Mouse (Mus musculus) mouse trophoblast stem cell (cell line): ENCODE measurements around the gene Kmt2b.

Experiments used
- in situ Hi-C, 2 experiments: fragments of 300-500 bp; cut with MseI, MboI; formaldehyde crosslinking; loops; 2 replicates in 1 of 2; 3 replicates in 1 of 2; pipeline ENCODE4 v1.15.1; 2025

The Kmt2b gene

GRCm38 (mm10) chr7:30600651-30601050 is 12.1 kb upstream of the Kmt2b start:
- in situ Hi-C loops, result no loop called here

GRCm38 (mm10) chr7:30599933-30600353 is 11.4 kb upstream of the Kmt2b start:
- in situ Hi-C loops, result no loop called here

DNA sequence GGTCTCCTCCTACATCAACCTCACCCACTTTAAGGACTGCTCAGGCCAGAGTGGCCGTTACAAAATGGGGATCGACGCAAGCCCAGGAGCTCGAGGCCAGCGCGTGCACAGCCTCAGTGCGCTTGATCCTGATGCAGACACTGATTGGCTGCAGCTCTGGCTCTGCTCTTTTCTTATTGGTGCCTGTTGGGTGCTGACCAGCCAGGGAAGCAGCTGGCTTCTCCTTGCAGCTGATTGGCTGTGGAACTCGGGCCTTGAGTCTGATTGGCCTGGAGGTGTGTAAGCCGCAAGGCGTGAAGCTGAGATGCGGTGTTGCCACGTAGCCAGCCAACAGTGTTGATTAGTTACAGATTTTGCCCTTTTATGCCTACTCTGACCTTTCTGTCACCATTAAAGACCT is 10.3 kb upstream of the Kmt2b start, which contains the start of gene Zbtb32:
Zbtb32 (minus strand) TSS at position 124 of the 400 bp plus-strand sequence.
- in situ Hi-C loops, result no loop called here

- in situ Hi-C loops, result no loop called here
Measured at GRCm38 (mm10) chr7:30596811-30597210, 8.3 kb upstream of the Kmt2b start.

GRCm38 (mm10) chr7:30596093-30596492 is 7.6 kb upstream of the Kmt2b start:
- in situ Hi-C loops, result no loop called here

DNA sequence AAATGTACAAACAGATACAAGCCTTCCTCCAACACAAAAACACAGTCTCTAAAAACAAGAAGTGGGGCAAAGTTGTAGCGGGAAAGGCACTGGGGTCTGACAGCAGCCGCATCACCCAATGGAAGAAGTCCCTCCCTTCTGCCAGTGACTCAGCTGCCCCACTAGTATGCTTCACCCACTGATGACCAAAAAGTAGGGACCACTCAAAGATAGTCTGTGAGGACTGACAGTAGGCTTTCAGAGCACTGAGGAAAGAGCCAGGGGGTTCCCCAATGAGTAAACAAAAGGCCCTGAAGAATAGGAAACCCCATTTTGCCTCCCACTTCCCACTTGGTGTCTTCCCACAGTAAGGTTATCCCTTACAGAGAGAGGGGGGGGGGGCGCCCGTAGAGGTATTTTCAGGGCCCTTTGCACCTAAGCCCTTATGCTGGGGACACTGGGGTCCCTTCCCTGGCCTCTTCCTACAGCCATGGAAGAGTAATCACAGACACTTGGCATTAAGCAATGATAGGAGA is 6.0 kb upstream of the Kmt2b start:
- in situ Hi-C loops, result no loop called here

DNA sequence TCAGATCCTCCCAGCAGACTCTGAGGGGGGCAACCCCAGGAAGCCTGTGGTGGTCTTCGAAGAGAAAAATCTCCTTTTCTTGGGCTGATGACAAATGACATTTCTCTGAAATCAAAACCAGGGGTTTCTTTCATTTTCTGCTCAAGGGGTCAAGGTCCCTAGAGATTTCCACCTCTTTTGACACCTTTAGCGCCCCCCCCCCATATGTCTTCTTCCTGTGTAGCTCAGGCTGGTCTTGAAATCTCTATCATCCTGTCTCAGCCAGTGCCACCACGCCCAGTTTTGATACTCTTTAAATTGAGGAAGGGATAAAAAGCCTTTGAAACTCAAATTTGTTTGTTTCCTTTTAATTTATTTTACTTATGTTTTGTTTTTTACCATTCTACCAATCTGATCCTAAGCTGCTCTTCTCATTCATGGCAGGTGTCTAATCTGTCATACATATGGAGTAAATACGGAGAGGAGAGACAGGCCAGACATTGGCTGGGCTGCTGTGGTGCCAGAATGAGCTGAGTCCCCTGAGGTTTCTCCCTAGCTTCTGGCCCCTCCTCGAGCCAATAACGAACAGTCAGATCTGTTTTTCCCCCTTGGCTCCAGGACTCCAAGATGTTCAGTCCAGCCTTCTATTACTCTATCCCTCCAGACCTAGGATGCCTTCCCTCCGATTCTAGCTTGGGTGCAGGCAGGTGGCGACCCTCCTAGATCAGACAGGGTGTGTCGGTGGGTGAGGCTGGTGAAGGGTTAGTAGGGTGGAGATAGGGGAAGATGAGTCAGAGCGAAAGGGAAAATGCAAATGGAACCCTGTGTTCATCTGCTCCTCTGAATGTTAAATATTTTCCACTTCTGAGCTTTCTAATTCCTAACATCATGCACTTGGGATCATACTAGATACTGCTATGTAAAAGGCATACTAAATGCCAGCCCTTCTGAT is 5.3 kb upstream of the Kmt2b start:
- in situ Hi-C loops, result no loop called here

DNA sequence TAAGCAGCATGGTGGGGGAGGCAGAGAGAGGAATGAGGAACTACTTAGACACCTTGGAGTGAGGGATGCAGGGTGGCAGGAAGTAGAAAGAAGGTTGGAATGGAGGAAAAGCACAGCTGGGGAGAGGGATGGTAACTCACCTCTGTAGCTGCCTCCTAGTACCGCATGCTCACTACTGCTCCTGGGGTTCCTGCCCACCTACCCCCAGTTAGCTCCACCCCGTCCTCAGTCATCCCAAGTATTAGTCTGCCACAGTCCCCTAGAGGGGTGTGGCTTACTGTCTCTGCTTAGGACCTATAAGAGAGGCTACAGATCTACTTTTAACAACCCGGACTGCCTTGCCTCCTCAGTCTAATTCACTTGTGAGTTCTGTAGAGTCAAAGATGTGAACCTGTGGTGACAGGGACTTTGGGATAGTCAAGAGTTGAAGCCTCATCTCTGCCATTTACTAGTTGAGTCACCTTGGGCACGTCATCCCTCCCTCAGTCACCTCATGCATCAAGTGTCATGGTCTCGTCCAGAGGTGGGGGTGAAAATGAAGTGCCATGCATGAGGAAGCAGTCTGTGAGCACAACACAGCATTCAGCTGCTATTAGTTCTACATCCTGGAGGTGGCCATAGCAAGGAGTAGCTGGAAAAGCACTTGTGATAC is 4.4 kb upstream of the Kmt2b start:
- in situ Hi-C loops, result no loop called here

DNA sequence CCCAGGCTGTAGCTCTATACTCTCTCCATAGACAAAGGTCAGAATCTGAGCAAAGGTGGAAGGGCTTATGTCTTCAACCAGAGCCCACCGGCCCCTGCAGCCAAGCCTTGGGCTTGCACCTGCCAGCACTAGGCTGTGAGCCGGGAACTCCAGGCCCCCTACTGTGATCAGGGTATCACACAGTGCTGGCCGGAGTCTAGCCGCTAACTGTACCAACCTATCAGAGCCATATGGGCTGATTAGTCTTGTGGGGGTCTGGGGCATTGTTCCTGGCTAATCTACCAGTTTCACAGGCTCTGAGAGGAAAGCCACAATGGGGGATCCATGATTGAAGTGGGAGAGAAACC is 3.1 kb upstream of the Kmt2b start:
- in situ Hi-C loops, result no loop called here

- in situ Hi-C loops, result no loop called here
Measured at GRCm38 (mm10) chr7:30590927-30591604, 2.5 kb upstream of the Kmt2b start.

DNA sequence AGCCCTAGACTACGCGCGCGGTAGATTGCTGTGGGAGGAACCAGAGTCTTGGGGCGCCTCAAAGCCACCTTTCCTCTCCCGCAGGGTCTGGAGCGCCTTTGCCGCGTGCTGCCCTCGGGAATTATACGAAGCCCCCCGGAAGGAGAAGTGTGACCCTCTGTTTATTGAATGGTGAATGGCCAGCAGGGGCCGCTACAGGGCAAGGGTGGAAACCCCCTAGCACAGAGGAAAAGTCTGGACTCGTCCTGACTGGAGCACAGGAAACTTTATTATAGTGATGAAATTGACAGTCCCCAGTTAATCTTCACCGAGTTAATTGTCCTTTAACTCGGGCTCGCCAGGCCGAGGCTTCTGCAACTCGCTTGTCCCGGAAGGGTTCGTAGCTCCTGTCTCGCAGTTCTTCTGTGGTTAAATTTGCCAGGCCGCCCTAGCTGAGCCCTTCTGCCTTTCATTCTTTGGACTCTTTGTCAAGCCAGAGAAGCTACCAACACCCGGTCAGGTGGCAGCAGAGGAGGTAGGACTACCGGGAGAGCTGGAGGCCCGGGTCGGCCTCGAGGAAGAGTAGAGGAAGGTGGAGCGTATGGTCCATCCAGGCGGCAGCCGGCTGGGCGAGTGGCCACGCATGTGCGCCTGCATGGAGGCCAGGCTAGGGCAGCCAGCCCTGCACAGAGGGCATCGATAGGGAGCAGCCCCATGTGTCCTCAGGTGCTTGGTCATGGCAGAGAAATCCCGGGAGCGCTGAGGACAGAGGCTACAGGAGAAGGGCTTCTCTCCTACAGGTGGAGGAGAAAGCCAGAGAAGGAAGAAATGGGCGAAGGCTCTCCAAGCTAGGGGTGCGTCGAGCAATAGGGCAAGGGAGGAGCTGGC is 1.1 kb upstream of the Kmt2b start:
- in situ Hi-C loops, result no loop called here

DNA sequence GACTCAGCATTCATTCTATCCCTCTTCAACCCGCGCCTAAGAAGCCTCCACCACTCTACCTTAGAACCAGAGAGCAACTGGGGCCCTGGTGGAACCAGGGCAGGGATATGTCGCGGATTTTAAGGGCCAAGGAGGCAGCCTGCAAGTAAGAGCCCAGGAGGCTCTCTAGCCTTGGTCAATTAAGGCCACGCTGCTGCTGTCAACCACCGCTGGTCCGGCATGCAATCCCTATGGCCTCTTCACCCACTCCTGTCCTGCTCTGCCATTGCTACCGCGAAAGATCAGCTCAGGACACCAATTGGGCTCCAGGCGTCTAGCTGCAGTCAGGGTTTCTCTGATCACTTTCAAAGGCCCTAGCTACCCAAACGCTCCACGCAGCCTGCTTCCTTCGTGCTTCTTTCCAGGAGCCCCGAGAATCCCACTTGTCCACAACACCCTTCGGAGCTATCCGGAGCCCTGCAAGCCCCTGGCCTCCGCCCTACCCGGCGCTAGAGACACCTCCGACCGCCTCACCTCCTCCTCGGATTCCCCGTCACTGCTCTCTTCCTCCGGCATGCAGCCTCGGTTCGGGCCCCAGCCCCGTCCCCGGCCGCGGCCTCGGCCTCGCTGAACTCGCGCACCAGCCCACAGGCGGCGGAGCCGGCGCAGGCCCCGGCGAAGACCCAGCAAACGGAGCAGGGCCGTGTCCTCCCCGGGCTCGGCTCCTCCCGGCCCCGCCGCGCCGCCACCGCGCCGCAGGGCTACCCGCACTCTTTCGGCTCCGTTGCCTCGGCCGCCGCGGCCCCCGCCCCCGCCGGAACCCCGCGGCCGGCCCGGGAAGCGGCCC is 471 bp downstream of the Kmt2b start:
- in situ Hi-C loops, result no loop called here

GRCm38 (mm10) chr7:30586455-30587020 is 2.0 kb downstream of the Kmt2b start:
- in situ Hi-C loops, result no loop called here

DNA sequence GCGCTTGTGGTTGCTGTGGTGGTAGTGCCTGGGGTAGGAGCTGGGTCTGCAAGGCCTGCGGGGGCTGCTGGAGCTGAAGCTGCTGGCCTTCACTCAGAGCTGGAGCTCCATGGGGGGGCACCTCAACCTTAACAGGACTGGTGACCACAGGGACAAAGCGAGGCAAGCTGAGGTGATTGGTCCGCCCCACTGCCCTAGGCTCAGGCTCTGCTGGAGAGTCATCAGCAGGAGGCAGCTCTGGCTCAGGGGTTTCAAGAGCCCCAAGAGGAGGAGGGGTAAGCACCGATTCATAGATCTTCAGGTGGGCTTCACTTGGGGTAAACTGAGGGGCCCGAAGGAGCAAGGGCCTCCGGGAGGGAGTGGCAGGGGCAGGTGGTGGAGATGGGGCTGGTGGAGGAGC is 3.4 kb downstream of the Kmt2b start:
- in situ Hi-C loops, result no loop called here

- in situ Hi-C loops, result no loop called here
Measured at GRCm38 (mm10) chr7:30584339-30584738, 4.2 kb downstream of the Kmt2b start.

- in situ Hi-C loops, result no loop called here
Measured at GRCm38 (mm10) chr7:30581547-30581946, 7.0 kb downstream of the Kmt2b start.

DNA sequence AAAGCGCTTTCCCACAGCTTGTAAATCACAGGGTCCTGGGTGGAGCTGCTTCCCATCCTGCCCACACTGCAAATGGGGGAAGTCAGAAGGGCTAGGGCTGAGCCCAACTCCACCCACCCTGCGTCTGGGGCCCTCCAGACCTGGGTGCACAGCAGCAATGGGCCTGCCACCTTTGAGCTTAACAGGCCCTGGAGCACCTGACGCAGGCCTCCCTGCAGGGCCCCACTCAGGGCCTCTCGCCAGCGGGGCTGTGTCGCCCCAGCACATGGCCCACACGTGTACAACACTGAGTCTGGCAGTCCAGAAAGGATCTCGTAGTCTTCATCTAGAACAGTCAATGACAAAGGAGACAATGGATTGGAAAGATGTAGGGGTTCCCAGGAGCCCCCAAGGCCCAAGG is 8.6 kb downstream of the Kmt2b start:
- in situ Hi-C loops, result no loop called here

- in situ Hi-C loops, result no loop called here
Measured at GRCm38 (mm10) chr7:30572969-30573368, 15.6 kb downstream of the Kmt2b start.

- in situ Hi-C loops, result no loop called here
Measured at GRCm38 (mm10) chr7:30572389-30572788, 16.1 kb downstream of the Kmt2b start.

- in situ Hi-C loops, result no loop called here
Measured at GRCm38 (mm10) chr7:30567555-30567954, 21.0 kb downstream of the Kmt2b start.
